Mouse (Mus musculus) intestine, embryonic 15.5 days (tissue): ENCODE results near the gene Cacna1c. TPM values are rescaled to one million over a fixed set of nuclear protein-coding genes. Genes with fewer than 3 reads are reported as not detected.
A peak's percentile ranks its signal among the peaks of the same experiment; 100 is the strongest.

Experiments
- ATAC-seq: fragments of 200-750 bp; cut with Nextera tagmentation; 2 replicates; pipeline ENCODE4 v1.8.0; 2017; ENCODE audit warnings: moderate TSS enrichment, moderate library complexity
- H3K27ac ChIP-seq: fragments of 300-500 bp; sonication (generic); 2 replicates; pipeline ENCODE4 v1.5.1; 2015; ENCODE audit warnings: mild to moderate bottlenecking, inconsistent platforms
- H3K27me3 ChIP-seq: fragments of 300-500 bp; sonication (generic); replicated peaks from 2 replicates; pipeline ENCODE4 v1.6.1; 2015; ENCODE audit warnings: inconsistent platforms
- H3K36me3 ChIP-seq: fragments of 300-500 bp; sonication (generic); 2 replicates; pipeline ENCODE4 v1.6.1; 2015; ENCODE audit warnings: inconsistent platforms
- H3K4me1 ChIP-seq: fragments of 300-500 bp; sonication (generic); replicated peaks from 2 replicates; pipeline ENCODE4 v1.6.1; 2015; ENCODE audit warnings: inconsistent platforms
- H3K4me2 ChIP-seq: fragments of 300-500 bp; sonication (generic); replicated peaks from 2 replicates; pipeline ENCODE4 v1.6.1; 2015; ENCODE audit warnings: mild to moderate bottlenecking, inconsistent platforms
- H3K4me3 ChIP-seq: fragments of 300-500 bp; sonication (generic); replicated peaks from 2 replicates; pipeline ENCODE4 v1.5.1; 2015; ENCODE audit warnings: inconsistent platforms
- H3K9ac ChIP-seq: fragments of 300-500 bp; sonication (generic); 2 replicates; pipeline ENCODE4 v1.6.1; 2015; ENCODE audit warnings: inconsistent platforms
- H3K9me3 ChIP-seq: fragments of 300-500 bp; sonication (generic); 2 replicates; pipeline ENCODE4 v1.6.1; 2016; ENCODE audit warnings: inconsistent platforms
- WGBS: fragments of 180-500 bp; shearing (Covaris S2); methylation state at CpG from one replicate; pipeline ENCODE4 v1.1.7; 2015; 5-methylcytosine and 5-hydroxymethylcytosine counted together
- polyA plus RNA-seq: library from polyadenylated mRNA; unstranded; fragments of >200 nt; fragmentation: Nextera tagmentation; extraction: Ambion mirVana; gene quantifications from 2 replicates; pipeline ENCODE4 v1.2.1, GENCODE M21; 2015

The Cacna1c gene
- polyA plus RNA-seq, 1 experiment from 2014 or later: 3.0 TPM

DNA sequence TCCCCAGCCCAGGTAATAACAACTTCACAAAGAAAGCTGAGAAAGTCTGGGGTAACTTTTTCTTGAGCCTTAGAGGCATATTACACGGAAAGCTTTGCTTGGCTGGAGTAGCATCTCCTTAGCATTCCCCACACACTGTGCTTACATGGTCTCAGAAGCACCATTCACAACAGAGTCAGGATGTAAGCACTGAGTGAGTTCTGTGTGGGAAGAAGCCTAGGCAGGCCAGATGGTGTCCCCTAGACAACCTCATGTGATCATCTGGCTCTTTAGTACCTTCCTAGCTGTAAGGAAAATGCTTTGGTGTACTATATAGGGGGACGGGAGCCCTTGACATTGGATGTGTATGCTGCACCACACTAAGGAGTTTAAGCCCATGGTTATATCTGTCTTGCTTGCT, 563.7 kb downstream of the Cacna1c start:
- H3K27me3 ChIP-seq: no peaks in the 10 kb centered on the region
- no peak overlapping the region for H3K4me3 ChIP-seq
- ATAC-seq: no peak
- no peak overlapping the region for H3K4me2 ChIP-seq
- H3K9me3 ChIP-seq: peaks cover 3% of the 10 kb centered on the region; the same call in 1 of the 2 replicates
- no peaks in the 10 kb centered on the region for H3K4me1 ChIP-seq
- H3K36me3 ChIP-seq: no peaks in the 10 kb centered on the region
- H3K27ac ChIP-seq: no peak overlapping the region
- H3K9ac ChIP-seq: no peak overlapping the region
- WGBS: 87% methylated on average over 2 of the region's 2 CpGs

DNA sequence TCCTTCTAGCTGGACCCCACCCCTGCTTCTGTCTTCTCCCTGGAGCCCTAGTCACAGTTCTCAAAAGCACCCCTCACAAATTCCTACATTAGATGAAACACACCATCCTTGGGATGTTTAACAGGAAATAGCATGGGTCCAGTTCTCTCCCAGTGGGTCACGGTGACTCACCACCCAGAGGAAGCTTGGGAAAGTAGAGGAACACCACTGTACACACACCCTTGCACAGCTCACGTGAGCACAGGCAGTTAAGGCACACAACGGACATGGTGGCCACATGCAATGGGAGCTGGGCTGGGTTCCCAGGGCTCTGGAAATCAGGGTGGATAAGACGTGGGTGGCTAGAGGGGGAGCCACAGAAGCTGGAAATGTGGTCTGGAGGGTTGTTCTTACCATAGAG, 566.2 kb downstream of the Cacna1c start:
- 78% methylated on average over 4 of the region's 4 CpGs for WGBS
- no peak overlapping the region for H3K4me3 ChIP-seq
- H3K9ac ChIP-seq: no peak overlapping the region
- no peaks in the 10 kb centered on the region for H3K9me3 ChIP-seq
- no peaks in the 10 kb centered on the region for H3K36me3 ChIP-seq
- H3K27ac ChIP-seq: no peak overlapping the region
- no peaks in the 10 kb centered on the region for H3K27me3 ChIP-seq
- ATAC-seq: no peak
- no peaks in the 10 kb centered on the region for H3K4me1 ChIP-seq
- no peak overlapping the region for H3K4me2 ChIP-seq

DNA sequence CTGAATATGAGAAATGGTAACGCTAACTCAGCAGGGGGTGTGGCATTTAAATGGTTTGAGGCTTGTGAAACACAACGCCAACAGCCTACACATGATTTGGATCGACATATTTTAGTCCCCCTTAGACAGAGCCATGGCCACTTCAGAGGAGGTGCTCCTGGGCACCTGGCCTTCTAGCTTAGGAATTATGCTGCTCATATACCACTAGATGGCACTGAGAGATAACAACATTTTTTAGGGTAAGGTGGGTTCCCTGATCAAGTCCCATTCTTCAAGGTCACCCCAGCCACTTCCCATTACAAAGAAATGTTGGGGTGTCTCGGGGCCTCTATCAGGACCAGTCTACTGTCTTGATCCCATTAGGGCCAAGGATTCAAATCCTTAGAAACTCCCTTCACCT, 570.0 kb downstream of the Cacna1c start:
- Histone ChIP-seq H3K36me3 (no peaks in the 10 kb centered on the region), H3K4me2 (no peak overlapping the region), H3K9me3 (no peaks in the 10 kb centered on the region), H3K9ac (no peak overlapping the region), H3K27ac (no peak overlapping the region), H3K4me1 (no peaks in the 10 kb centered on the region), H3K27me3 (no peaks in the 10 kb centered on the region), H3K4me3 (no peak overlapping the region)
- 53% methylated on average over 4 of the region's 4 CpGs for WGBS
- no peak for ATAC-seq

DNA sequence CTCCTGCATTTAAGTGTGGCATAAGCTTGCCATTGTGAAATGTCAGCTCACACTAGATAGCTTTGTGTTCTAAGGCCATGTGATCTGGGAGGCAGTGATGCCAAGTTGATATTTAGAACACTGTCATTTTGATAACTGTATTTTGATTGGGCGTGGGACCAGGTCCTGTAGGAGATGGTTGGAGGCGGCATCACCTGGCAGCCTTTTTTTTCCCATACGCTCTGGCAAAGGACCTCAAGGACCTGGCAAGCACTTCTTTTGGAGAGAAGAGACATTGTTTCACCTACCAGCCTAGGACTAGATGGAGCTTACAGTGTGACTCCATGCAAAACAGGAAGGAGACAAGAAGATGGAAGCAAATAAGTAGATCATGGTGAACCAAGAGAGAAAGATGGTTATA, 572.6 kb downstream of the Cacna1c start:
- Histone ChIP-seq H3K36me3 (no peaks in the 10 kb centered on the region), H3K27me3 (no peaks in the 10 kb centered on the region), H3K4me2 (no peak overlapping the region), H3K9me3 (no peaks in the 10 kb centered on the region), H3K27ac (no peak overlapping the region), H3K9ac (no peak overlapping the region), H3K4me3 (no peak overlapping the region), H3K4me1 (no peaks in the 10 kb centered on the region)
- ATAC-seq: no peak
- 98% methylated on average over 3 of the region's 3 CpGs for WGBS

DNA sequence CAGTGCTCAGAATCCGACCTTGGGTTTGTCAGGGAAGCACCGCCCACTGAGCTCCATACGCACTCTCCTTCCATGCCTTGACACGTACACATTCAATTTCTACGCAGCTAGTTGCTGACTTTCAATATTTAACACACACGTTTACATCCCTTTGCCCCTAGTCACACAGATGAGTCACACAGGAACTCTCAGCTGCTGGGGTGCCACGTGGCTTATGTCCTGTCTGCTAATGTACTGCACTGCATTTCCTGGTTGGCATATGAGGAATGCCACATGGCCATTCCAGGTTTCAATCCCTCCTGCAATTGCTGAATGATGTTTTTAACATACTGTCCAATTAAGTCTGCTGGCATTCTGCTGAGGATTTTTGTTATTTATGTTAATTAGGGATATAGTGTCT, 574.4 kb downstream of the Cacna1c start:
- peak; percentile 83 for ATAC-seq
- no peak overlapping the region for H3K4me3 ChIP-seq
- H3K9ac ChIP-seq: no peak overlapping the region
- H3K36me3 ChIP-seq: no peaks in the 10 kb centered on the region
- no peaks in the 10 kb centered on the region for H3K9me3 ChIP-seq
- H3K27me3 ChIP-seq: no peaks in the 10 kb centered on the region
- no peak overlapping the region for H3K27ac ChIP-seq
- H3K4me1 ChIP-seq: no peaks in the 10 kb centered on the region
- no peak overlapping the region for H3K4me2 ChIP-seq
- 37% methylated on average over 7 of the region's 7 CpGs for WGBS

DNA sequence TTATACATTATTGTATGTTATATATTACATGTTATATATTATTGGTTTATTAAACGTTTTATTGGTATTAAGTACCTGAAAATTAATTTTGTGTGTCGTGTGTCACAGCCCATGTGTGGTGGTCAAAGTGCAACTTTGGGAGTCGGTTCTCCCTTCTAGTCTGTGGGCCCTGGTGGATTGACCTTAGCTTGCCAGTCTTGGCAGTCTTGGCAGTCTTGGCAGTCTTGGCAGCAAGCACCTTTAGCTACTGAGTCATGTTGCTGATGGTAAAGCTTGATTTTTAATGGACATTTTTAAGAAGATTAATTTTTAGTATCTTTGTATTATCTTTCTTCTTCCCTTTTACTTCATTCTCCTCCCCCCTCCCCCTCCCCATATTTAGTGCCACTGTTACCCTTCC, 574.8 kb downstream of the Cacna1c start:
- H3K27ac ChIP-seq: no peak overlapping the region
- no peaks in the 10 kb centered on the region for H3K36me3 ChIP-seq
- no peaks in the 10 kb centered on the region for H3K4me1 ChIP-seq
- no peak overlapping the region for H3K4me3 ChIP-seq
- H3K9ac ChIP-seq: no peak overlapping the region
- no peaks in the 10 kb centered on the region for H3K27me3 ChIP-seq
- ATAC-seq: no peak
- H3K4me2 ChIP-seq: no peak overlapping the region
- no peaks in the 10 kb centered on the region for H3K9me3 ChIP-seq
- 86% methylated on average over 3 of the region's 3 CpGs for WGBS

DNA sequence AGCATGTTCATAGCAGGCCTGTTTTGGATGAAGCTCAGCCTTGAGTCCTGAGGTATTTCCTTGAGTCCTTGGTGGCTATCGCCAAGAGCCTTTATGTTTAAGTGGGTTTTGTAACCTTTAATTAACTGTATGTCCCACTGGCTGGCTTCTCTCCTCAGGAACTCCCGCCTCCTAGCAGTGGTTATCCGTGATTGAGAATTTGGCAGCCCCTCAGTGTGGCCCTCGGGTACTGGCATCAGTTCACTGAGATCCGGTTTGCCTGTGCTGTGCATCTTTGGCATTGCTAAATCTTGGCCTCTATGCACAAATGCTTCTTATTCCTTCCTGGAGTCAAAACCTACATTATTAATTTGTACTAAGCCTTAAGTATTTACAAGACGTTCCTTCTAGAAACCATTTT, 587.3 kb downstream of the Cacna1c start:
- Histone ChIP-seq H3K9ac (no peak overlapping the region), H3K9me3 (no peaks in the 10 kb centered on the region), H3K27ac (no peak overlapping the region), H3K27me3 (no peaks in the 10 kb centered on the region), H3K36me3 (no peaks in the 10 kb centered on the region), H3K4me2 (no peak overlapping the region), H3K4me1 (no peaks in the 10 kb centered on the region), H3K4me3 (no peak overlapping the region)
- no peak for ATAC-seq
- WGBS: 89% methylated on average over 6 of the region's 6 CpGs

DNA sequence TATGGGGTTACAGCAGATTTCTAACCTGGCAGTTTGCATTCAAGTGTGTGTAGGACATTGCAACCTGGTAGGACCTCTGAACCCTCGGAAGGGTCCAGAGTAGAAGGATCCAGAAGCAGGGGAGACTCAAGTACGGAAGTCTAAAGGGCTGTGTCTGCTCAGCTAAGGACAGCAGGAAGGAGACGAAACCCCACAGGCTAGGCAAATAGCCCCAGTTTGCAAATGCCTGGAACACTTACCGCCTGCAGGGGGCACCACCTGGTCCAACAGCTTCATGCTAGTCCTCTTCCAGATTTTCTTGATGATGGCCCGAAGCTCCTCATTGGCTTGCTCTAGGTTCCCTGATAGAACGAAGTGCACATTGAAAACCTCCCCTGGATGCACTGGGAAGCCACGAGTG, 590.2 kb downstream of the Cacna1c start:
- no peaks in the 10 kb centered on the region for H3K4me1 ChIP-seq
- H3K4me2 ChIP-seq: no peak overlapping the region
- no peak overlapping the region for H3K4me3 ChIP-seq
- no peaks in the 10 kb centered on the region for H3K9me3 ChIP-seq
- ATAC-seq: no peak
- H3K36me3 ChIP-seq: no peaks in the 10 kb centered on the region
- 73% methylated on average over 7 of the region's 7 CpGs for WGBS
- no peaks in the 10 kb centered on the region for H3K27me3 ChIP-seq
- H3K27ac ChIP-seq: no peak overlapping the region
- H3K9ac ChIP-seq: no peak overlapping the region

DNA sequence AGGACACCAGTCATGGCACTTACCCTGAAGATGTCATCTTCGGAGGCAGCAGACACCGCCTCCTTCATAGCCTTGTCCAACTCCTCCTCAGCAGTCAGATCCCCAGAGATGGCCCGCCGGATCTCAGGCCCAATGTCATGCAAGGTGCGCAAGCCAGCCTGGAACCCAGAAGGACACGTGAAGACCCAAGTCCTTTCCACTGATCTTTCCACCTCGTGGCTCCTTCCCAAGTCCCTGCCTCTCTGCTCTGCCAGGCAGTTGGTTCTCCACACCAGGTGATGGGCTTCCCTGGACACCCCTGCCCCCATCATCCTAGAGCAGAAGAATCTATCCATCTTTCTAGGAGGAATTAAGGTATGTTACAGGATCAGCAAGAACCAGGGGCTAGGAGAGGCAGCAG, 592.4 kb downstream of the Cacna1c start:
- H3K9ac ChIP-seq: no peak overlapping the region
- WGBS: 89% methylated on average over 7 of the region's 7 CpGs
- H3K4me1 ChIP-seq: no peaks in the 10 kb centered on the region
- no peak overlapping the region for H3K27ac ChIP-seq
- H3K4me3 ChIP-seq: no peak overlapping the region
- no peak for ATAC-seq
- no peaks in the 10 kb centered on the region for H3K27me3 ChIP-seq
- H3K36me3 ChIP-seq: no peaks in the 10 kb centered on the region
- no peak overlapping the region for H3K4me2 ChIP-seq
- no peaks in the 10 kb centered on the region for H3K9me3 ChIP-seq

DNA sequence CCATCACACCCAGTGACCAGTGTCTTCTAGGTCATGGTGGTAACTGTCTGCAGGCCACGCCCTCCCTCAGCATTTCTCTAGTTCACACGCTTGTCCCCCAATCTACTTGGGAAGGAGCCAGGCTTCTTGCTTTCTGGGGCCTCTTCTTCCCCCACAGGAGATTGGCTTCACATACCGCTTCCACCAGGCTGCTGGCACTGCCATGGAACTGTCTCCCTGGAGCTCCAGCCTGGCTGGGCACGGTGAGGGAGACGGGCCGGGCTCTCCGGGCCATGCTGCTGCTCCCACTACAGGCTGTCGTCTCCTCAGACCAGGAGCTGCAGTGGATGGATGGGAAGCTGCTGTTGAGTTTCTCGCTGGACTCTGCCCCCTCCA, 600.5 kb downstream of the Cacna1c start:
- no peaks in the 10 kb centered on the region for H3K9me3 ChIP-seq
- no peak overlapping the region for H3K4me2 ChIP-seq
- no peak overlapping the region for H3K4me3 ChIP-seq
- 0 out of 2 replicates have a peak, but pooled peaks cover 6% of the 10 kb centered on the region for H3K4me1 ChIP-seq
- H3K36me3 ChIP-seq: no peaks in the 10 kb centered on the region
- no peak overlapping the region for H3K27ac ChIP-seq
- no peaks in the 10 kb centered on the region for H3K27me3 ChIP-seq
- WGBS: 69% methylated on average over 9 of the region's 9 CpGs
- no peak for ATAC-seq
- H3K9ac ChIP-seq: no peak overlapping the region

DNA sequence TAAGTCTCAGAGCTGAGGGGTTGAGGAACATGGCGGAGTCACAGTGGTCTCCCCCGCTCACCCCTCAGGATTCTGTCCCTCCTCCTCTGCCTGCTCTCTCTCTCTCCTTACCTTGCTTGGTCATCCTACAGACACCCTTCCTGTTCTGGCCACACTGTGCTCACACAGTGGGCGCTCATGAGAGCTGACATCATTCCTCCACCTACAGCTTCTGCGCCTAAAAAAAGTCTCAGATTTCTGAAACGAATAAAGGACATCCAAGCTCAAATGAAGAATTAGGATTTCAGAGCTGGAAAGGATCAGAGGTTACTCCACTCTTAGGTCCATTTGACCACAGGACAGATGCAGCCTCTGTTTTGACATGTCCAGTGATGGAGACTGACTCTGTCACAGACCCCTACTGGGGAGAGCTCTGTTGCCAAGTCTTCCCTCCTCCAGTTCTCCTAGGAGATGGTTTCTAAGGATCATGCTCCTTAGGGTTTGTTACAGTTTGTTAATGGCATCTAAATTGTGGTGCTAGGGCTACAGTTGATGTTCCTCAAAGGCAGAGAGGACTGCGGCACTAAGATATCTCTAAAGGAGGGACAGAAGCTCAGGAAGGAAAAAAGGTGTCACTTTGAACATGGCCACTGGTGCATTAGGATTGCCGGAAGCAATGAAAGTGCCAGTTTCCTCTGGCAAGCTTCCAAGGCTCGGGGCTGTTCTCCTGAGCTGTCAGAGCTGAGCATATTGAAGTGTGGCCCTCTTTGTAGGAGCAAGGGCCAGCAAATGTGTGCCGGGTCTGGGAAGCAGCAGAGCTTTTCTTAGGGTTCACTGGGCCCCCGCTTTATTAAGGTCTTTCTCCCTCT, 601.2 kb downstream of the Cacna1c start:
- H3K4me1 ChIP-seq: 0 out of 2 replicates have a peak, but pooled peaks cover 6% of the 10 kb centered on the region
- no peak overlapping the region for H3K4me2 ChIP-seq
- no peak overlapping the region for H3K4me3 ChIP-seq
- no peak overlapping the region for H3K9ac ChIP-seq
- no peak for ATAC-seq
- H3K27me3 ChIP-seq: no peaks in the 10 kb centered on the region
- H3K9me3 ChIP-seq: no peaks in the 10 kb centered on the region
- H3K27ac ChIP-seq: no peak overlapping the region
- WGBS: 80% methylated on average over 10 of the region's 10 CpGs
- no peaks in the 10 kb centered on the region for H3K36me3 ChIP-seq

DNA sequence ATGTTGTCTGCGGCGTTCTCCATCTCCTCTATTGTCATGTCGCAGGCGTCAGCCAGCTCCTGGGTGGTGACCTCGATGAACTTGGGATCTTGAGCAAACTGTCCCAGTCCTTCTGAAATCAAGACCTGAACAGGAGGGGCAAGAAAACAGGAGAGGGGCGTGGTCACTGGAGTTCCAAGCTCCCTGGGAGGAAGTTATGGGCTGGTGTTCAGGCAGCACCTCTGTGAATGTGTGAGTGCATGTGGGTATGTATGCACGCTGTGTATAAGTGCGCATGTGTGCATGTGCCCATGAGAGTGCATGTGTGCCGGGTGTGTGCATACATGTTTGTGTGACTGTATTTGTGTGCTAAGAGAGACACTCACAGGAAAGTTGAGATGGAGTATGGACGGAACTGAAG, 602.1 kb downstream of the Cacna1c start:
- WGBS: 35% methylated on average over 10 of the region's 10 CpGs
- peak overlapping the region; percentile 83 for H3K4me2 ChIP-seq
- 0 out of 2 replicates have a peak, but pooled peaks cover 6% of the 10 kb centered on the region for H3K4me1 ChIP-seq
- no peaks in the 10 kb centered on the region for H3K27me3 ChIP-seq
- peak overlapping the region; percentile 33 for H3K9ac ChIP-seq
- peak; percentile 74 for ATAC-seq
- H3K36me3 ChIP-seq: no peaks in the 10 kb centered on the region
- H3K9me3 ChIP-seq: no peaks in the 10 kb centered on the region
- no peak overlapping the region for H3K27ac ChIP-seq
- H3K4me3 ChIP-seq: peak overlapping the region; percentile 41

DNA sequence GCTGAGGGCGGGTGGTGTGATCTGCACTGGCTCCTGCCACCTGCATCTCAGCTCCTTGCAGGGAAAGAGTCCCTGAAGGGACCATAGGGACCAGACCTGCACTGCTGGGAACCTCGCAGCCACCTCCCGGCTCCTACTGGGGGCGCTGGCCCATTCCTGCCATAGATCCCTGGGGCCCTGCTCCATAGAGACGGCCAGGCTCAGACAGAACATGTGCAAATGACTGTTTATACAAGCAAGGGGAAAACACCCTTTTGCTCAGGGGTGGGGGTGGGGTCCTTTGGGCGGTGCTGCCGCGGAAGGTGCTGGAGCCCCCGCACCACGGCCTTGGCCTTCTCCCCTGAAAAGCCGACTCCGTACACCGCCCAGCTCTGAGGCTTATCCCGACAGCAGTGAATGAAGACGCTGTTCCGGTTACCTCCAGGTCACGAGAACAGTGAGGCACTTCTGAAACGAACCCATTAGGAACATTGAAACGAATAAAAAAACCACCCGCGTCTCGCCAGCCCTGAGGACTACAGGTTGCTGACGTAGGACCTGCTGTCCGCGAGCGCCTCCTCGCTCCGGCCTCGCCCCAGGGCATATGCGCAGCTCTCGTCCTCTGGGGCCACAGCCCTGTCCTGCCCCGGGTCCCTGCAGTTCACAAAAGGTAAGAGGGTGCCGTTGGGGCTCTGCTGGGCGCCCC, 602.7 kb downstream of the Cacna1c start:
- WGBS: 5% methylated on average over 34 of the region's 34 CpGs
- Histone ChIP-seq H3K4me1 (0 out of 2 replicates have a peak, but pooled peaks cover 6% of the 10 kb centered on the region), H3K9me3 (no peaks in the 10 kb centered on the region), H3K27ac (no peak overlapping the region), H3K27me3 (no peaks in the 10 kb centered on the region), H3K4me2 (peak overlapping the region; percentile 83), H3K36me3 (no peaks in the 10 kb centered on the region), H3K4me3 (peak overlapping the region; percentile 41), H3K9ac (peak overlapping the region; percentile 33)
- peak; percentile 91 for ATAC-seq
